Mouse (Mus musculus) left cerebral cortex, postnatal 4 days (tissue): ENCODE data around the gene Polr2a. TPM values are rescaled to one million over a fixed set of nuclear protein-coding genes. Genes with fewer than 3 reads are reported as not detected.
A peak's percentile ranks its signal among the peaks of the same experiment; 100 is the strongest.
"Not testable (repeated sequence)": the region's sequence is repeated elsewhere in the genome, so short reads cannot be mapped to it uniquely, and the experiment has no call there.

ENCODE experiments used
- DNase-seq: peaks from one replicate; pipeline ENCODE4 v3.0.0-alpha.2; 2022
- intact Hi-C: fragments of 180-260 bp; cut with DNase I; formaldehyde crosslinking; loops from one replicate; pipeline ENCODE4 v1.15.1; 2025
- total RNA-seq, 2 experiments: library from RNA; stranded (reverse); gene quantifications; 2 replicates each; pipeline ENCODE4 v1.2.3; 2021

Polr2a gene
- total RNA-seq, 2 experiments from 2014 or later, result 49.6 to 54.6 TPM

DNA sequence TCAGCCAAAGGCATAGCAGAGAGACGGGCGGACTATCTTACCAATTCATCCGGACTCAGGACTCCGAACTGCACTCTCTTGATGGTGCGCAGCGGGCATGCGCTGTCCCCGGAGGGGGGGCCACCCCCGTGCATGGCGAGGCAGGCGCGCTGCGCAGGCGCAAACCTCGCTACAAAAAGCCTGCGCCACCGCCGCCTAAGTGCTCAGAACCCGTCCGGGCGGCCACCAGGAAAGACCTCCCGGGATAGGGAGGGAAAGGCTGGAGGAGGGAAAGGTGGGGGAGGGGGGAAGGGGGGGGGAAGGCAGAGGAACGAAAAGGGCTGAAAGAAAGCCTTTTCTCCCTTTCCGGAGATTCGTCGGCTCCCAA is 364 bp downstream of the Polr2a start:
- intact Hi-C loops, result loop anchor here (5.0 kb wide), 1 partner anchor 76 kb away; the partner anchor contains the start of gene Senp3
- DNase-seq, result peak; percentile 97

GRCm38 (mm10) chr11:69757303-69758089 is 941 bp downstream of the Polr2a start:
- intact Hi-C loops, result loop anchor here (5.0 kb wide), 1 partner anchor 75 kb away; the partner anchor contains the start of gene Senp3
- DNase-seq, result no peak

GRCm38 (mm10) chr11:69754701-69755100 is 3.7 kb downstream of the Polr2a start:
- intact Hi-C loops, result loop anchor here (5.0 kb wide), 1 partner anchor 72 kb away; the partner anchor contains the start of gene Senp3
- no peak for DNase-seq

- intact Hi-C loops, result no loop called here
Measured at GRCm38 (mm10) chr11:69754233-69754632, 4.2 kb downstream of the Polr2a start.

GRCm38 (mm10) chr11:69752686-69753085 is 5.8 kb downstream of the Polr2a start:
- DNase-seq, result no peak
- intact Hi-C loops, result no loop called here

More at GRCm38 (mm10) chr11:69754233-69754632, 4.2 kb downstream of the Polr2a start:
- DNase-seq, result no peak

GRCm38 (mm10) chr11:69751635-69752034 is 6.8 kb downstream of the Polr2a start:
- intact Hi-C loops, result no loop called here
- DNase-seq, result no peak

- DNase-seq, intact Hi-C loops: not testable (repeated sequence)
Measured at GRCm38 (mm10) chr11:69731408-69731807, 27.0 kb downstream of the Polr2a start.

- intact Hi-C loops, result no loop called here
- DNase-seq, result peak; percentile 58
Measured at GRCm38 (mm10) chr11:69729063-69729462, 29.4 kb downstream of the Polr2a start.

GRCm38 (mm10) chr11:69725951-69726350 is 32.5 kb downstream of the Polr2a start:
- no peak for DNase-seq
- intact Hi-C loops, result no loop called here

- DNase-seq, result no peak
- intact Hi-C loops, result no loop called here
Measured at GRCm38 (mm10) chr11:69723074-69723473, 35.4 kb downstream of the Polr2a start.

GRCm38 (mm10) chr11:69720852-69721251 is 37.6 kb downstream of the Polr2a start:
- intact Hi-C loops, result no loop called here
- no peak for DNase-seq

DNA sequence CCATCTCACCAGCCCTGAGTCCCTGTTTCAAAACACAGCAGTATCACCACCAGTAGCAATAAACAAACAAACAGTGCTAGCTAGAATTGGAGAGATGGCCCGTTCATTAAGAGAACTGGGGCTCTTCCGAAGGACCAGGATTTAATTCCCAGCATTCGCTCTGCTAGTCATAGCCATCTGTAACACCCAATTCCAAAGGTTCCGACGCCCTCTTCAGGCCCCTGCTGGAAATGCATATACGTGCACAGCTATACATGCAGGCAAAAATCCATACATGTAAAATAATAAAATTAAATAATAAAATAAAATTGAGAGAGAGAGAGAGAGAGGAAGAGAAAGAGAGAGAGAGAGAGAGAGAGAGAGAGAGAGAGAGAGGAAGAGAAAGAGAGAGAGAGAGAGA is 39.0 kb downstream of the Polr2a start:
- intact Hi-C loops, result no loop called here
- DNase-seq, result no peak

- intact Hi-C loops, result no loop called here
- DNase-seq, result no peak
Measured at GRCm38 (mm10) chr11:69718661-69719060, 39.8 kb downstream of the Polr2a start.

DNA sequence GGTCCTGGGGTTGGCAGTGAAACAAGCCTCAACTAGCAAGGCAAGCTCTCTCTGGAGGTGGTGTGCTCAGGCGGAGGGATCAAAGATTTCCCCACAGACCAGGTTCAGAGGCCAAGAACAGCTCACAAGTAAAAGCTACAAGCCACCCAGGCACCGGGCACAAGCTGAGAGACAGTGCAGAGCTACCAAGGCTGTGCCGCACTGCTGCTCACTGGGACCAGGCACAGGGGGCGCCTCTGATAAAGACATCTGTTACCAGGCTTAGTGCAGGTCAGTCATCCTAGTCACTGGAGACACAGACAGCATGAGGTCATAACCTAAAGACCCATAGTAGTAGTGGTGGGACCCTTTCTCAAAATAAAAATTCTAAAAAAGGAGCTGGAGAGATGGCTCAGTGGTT is 41.5 kb downstream of the Polr2a start:
- intact Hi-C loops, result no loop called here
- no peak for DNase-seq

- intact Hi-C loops, result no loop called here
- no peak for DNase-seq
Measured at GRCm38 (mm10) chr11:69715929-69716328, 42.5 kb downstream of the Polr2a start.

GRCm38 (mm10) chr11:69715482-69715881 is 43.0 kb downstream of the Polr2a start:
- intact Hi-C loops, result no loop called here

DNA sequence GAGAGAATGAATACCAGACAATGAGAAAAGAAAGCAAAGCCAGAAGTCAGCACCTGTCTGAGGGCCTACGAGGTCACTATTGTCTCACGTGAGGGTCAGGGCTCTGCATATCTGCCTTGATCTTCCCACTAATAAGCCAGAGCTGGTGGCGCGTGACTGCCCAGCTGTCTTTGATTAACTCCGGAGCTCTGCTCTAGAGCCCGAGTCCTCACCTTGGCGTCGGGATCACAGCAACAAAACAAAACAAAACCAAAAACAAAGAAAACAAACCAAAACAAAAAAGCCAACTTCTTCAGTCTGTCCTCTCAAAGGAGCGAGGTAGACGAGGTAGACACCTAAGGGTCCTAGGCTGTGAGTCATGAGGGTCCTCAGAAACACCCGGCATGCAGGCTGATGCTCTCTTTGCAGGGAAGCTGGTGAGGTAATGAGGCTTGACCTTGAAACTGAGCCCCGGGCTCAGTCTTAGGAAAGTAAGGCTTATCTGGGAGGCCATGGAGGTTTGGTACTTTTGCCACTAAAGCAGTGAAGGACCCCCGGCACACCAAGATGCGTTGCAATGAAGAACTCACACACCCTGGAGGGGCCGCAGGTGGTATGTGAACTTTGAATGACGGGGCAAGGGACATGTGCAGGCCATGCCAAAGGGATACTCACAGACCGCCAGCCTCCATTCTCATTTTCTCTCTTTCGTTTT is 43.7 kb downstream of the Polr2a start:
- intact Hi-C loops, result no loop called here
- DNase-seq, result no peak

More at GRCm38 (mm10) chr11:69715482-69715881, 43.0 kb downstream of the Polr2a start:
- no peak for DNase-seq

DNA sequence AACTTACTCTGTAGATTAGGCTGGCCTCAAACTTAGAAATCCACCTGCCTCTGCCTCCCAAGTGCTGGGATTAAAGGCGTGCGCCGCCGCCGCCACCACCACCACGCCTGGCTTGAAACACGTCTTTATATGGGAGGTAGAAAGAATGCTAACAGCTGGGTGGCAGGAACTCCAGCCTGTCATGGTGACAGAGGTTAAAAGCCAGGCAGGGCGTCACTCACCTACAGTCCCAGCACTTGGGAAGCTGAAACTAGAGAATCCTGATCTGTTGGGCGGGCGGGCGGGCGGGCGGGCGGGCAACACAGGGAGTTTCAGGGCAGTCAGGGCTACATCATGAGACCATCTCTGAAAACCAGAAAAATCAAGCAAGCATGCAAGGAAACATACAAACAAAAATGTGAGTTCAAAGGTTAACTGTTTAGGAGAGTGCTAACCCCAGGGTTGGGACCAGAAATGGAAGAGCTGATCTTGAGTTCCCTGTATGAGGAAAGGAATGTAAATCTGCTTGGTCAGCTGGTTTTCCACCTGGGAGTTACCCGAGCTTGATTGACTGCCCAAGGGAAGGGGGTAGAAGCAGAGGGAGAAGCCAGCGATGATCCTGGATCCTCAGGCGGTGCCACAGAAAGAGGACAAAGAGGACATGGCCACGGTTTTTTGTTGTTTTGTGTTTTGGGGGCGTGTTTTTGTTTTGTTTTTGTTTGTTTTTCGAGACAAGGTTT is 45.3 kb downstream of the Polr2a start:
- DNase-seq, result no peak
- intact Hi-C loops, result no loop called here

DNA sequence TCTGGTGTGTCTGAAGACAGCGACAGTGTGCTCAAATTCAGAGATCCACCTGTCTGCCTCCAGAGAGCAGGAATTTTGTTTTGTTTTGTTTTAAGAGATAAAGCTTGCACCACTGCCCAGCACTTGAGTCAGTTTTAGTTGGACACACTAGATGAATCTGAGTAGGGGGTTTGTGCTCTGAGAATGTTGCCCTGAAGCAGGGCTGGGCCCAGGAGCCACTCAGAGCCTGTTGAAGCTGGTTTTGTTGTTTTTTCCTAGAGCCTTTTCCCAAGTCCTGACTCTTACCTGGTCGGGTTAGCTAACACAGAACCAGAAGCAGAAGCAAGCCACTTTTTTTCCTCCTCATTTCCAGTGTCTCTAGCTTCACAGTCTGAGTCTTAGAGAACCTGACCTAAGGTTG is 47.4 kb downstream of the Polr2a start:
- intact Hi-C loops, result no loop called here
- DNase-seq, result no peak

- DNase-seq, result no peak
- intact Hi-C loops, result no loop called here
Measured at GRCm38 (mm10) chr11:69710470-69710869, 48.0 kb downstream of the Polr2a start.
